Mouse (Mus musculus): ENCODE data around the gene Gm4952.

The Gm4952 gene

GRCm38 (mm10) chr19:12599674-12600073, at the start of gene Gm4952:
Gene Gm4952 (plus strand): TSS chr19:12599974.
- no peak for DNase-seq (ENCODE audit: low read depth)

DNA sequence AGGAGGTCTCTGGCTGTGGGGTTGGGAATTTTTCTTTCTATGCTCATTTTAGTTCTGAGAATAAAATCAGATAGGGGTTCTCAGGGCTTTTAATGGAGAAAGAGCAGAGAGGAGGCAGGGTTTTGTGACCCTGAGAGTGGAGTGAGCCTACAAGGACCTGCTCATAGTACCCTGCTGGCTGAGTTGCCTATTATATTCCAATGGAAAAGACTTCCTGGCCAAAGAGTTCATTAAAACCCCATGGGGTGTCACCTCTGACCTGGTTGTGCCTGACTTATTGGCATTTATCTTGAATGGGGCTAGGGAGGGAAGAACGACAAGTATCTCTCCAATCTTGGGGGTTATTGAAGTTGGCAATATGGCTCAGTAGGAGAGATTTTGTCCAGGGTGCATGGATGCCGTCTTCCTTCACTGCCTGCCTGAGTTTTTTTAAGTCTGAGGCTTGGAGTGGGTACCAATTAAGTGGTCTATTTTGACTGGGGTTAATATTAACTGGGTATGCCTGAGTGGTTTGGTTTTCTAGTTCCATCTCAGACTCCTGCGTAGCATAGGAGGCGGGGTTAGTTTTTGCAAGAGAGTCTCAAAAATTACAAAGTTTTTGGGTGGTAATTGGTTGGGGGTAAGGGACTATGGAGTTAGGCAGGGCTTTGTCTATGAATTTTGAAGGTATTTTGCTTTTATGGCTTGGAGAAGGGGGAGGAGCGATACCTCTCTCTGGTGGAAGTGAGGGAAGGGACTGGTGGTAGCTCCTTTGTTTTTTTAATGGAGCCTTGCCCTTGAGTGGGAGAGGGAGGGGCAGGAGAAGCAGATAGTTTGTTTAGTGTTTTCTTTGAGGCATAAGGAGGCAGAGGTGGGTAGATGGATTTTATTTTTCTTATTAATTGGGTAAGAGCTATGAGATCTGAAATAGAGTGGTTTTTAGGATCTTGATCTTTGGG, 49.5 kb upstream of the Gm4952 start:
- no peak for DNase-seq (ENCODE audit: low read depth)

GRCm38 (mm10) chr19:12556293-12556692, 43.5 kb upstream of the Gm4952 start:
- no peak for DNase-seq (ENCODE audit: low read depth)

GRCm38 (mm10) chr19:12558219-12558618, 41.6 kb upstream of the Gm4952 start:
- no peak for DNase-seq (ENCODE audit: low read depth)

GRCm38 (mm10) chr19:12564197-12564596, 35.6 kb upstream of the Gm4952 start:
- peak; percentile 28 for DNase-seq (ENCODE audit: low read depth)

- no peak for DNase-seq (ENCODE audit: low read depth)
These were observed 32.8 kb upstream of the Gm4952 start for GRCm38 (mm10) chr19:12567011-12567410.

DNA sequence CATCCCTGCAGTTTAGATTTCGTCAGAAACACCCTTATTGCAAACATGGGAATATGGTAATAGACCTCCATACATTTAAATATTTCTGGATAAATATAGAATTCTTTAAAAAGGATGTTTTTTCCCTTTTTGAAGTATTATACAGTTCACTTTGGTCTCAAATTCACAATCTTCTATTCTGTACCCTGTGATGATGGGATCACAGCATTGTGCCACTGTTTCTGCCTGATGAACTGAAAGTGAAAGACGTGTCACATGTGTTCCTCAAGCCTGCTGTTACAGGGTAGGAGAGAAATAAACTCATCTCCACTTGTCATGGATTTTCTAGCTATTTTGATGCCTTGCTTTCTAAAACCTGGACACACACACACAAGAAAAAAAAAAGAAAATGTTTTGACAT, 28.9 kb upstream of the Gm4952 start:
- peak; percentile 49 for DNase-seq (ENCODE audit: low read depth)

- peak; percentile 35 for DNase-seq (ENCODE audit: low read depth)
These were observed 28.1 kb upstream of the Gm4952 start for GRCm38 (mm10) chr19:12571687-12572086.

GRCm38 (mm10) chr19:12572614-12573265, 27.0 kb upstream of the Gm4952 start:
- DNase-seq (ENCODE audit: low read depth) = no peak

GRCm38 (mm10) chr19:12573266-12574011, 26.3 kb upstream of the Gm4952 start:
- DNase-seq (ENCODE audit: low read depth) = peak; percentile 87

- peak; percentile 46 for DNase-seq (ENCODE audit: low read depth)
These were observed 25.8 kb upstream of the Gm4952 start for GRCm38 (mm10) chr19:12574012-12574407.

DNA sequence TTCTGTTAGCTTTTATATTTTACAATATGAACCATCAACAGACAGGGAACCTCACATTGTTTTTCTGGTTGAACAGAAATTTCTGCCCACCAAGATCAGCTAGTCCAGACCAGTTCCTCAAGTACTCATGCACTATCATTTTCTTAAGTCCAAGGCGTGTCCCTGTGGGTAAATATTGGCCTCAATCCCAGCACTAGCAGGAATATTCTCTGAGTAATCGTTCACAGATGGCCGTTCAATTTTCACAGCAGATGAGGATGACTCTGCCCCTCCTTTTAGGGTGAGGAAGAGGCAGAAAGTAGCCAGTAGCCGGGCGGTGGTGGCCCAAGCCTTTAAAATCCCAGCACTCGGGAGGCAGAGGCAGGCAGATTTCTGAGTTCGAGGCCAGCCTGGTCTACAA, 24.7 kb upstream of the Gm4952 start:
- DNase-seq (ENCODE audit: low read depth) = no peak

- no peak for DNase-seq (ENCODE audit: low read depth)
These were observed 24.3 kb upstream of the Gm4952 start for GRCm38 (mm10) chr19:12575514-12575913.

- peak; percentile 26 for DNase-seq (ENCODE audit: low read depth)
These were observed 23.1 kb upstream of the Gm4952 start for GRCm38 (mm10) chr19:12576639-12577038.

- DNase-seq (ENCODE audit: low read depth) = no peak
These were observed 14.5 kb upstream of the Gm4952 start for GRCm38 (mm10) chr19:12585310-12585709.

DNA sequence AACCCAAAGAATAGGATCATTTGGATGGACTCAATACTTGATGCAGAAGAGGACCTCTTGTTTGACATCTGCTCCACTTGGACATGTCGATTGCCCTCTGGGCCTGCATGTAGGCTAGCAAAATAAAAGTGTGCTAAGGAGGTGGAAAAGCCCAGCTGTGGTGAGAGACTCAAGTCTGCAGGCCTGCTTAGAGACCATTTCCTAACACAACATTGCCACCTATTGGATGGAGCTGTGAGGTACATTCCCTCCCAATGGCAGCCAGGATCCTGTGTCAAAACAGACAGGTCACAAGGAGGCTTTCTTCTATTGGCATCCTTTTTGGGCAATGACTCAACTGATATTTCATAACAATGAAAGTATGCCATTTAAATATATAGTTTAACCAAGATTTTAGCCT, 7.9 kb upstream of the Gm4952 start:
- peak; percentile 89 for DNase-seq (ENCODE audit: low read depth)

DNA sequence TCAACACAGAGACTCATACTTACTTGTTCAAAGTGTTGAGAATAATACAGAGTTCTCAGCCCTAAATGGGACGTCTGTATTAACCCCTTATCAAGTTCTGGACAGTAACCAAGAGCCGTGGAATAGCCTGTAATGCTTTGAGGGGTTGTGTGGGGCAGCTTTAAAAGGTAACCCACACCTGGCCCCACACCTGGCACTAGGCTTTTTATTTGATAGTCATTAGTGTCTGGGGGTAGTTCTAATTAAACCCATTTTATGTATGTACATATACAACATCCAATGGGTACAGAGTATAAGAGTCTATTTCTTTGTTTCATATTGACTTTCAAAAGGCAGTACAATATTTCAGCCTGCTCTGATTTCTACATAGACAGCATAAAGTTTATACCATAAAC, 4.6 kb upstream of the Gm4952 start:
- DNase-seq (ENCODE audit: low read depth) = no peak

DNA sequence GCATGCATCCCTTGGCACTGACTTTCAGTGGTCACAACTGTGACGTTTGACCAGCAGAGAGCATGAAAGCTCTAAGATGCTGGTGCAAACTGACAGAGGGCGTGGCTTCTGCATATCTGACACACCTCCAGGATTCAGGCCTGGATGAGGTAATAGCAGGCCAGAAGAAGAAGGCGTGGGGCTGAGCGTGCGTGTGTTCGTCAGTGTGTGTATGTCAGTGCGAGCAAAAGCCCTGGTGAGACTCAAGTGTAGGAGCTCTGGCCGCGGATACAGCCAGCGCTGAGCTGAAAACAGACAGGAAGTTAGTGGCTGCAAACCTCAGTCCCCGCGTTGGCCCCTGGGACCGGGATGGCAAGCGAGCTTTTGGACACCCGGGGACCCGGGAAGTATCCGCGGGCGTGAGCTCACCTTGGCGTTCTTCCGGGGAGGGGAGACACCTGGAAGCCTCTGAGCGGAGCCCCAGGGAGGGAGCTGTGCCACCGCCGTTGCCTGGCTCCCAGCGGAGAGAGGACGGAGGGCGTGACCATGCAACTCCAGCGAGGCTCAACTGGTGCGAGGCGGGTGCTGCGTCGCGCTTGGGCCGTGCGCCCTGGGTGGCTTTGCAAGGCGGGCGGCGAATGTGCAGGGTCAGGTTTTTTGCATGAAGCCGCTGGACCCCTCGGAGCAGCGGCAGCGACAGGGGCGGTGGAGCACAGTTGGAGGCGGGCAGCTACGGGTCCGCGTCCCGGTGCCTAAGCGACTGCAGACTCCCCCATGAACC, 4.1 kb upstream of the Gm4952 start:
- DNase-seq (ENCODE audit: low read depth) = peak; percentile 66

DNA sequence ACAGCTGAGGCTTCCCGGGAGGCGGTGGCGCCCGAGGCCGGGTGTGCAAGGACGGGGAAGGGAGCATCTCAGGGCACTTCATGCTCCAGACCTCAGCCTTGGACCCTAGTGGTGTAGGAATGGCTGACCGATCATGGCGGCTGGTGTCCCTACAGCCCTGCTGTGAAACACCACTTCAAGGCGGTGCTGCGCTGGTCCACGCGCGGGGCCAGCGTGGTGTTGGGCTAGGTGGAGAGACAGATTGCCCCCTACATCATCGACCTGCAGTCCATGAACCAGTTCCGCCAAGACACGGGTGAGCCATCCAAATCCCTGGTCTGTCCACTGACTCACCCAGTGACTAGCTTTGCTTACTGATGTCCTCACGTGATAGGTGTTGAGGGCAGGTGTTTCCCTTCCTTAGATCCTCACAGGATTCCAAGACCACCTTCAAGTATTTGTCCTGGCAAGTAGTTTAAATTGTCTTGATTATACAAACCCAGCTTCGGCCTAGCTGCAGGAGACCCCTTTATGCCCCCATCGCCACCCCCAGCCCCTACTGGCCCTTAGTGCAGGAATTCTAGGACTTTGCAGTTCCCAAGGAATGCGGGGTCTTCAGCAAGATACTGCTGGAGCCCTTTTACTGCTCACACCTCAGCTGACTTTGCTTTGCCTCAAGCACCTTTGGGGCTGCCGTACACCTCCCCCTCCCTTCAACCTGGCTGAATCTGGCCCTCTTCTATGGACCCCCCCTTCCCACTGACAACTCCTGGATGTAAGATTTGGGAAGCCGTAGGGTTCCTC, 3.3 kb upstream of the Gm4952 start:
- no peak for DNase-seq (ENCODE audit: low read depth)

DNA sequence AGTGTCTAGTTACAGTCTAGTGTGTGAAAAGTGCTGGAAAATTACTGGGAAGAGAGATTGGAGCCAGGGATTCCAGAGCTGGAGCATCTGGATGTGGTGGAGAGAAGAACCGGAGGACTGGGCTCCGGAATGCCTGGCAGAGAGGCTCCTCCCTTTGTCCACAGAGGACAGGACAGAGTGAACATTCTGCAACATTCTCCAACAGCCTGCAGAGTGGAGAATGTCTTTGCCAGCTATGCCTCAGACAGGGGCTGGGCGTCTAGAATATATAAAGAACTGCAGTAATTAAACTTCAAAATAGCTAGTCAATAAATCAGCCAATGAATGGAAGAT, 2.7 kb upstream of the Gm4952 start:
- DNase-seq (ENCODE audit: low read depth) = no peak

- DNase-seq (ENCODE audit: low read depth) = no peak
These were observed 1.1 kb upstream of the Gm4952 start for GRCm38 (mm10) chr19:12598674-12599073.

Measured in naive thymus-derived CD4-positive, alpha-beta T cell, adult 2 months (primary cell).